Mouse (Mus musculus) neural tube, embryonic 13.5 days (tissue): ENCODE measurements around the gene Krtap12-1. TPM values are rescaled to one million over a fixed set of nuclear protein-coding genes. Genes with fewer than 3 reads are reported as not detected.
"Not testable (repeated sequence)": the region's sequence is repeated elsewhere in the genome, so short reads cannot be mapped to it uniquely, and the experiment has no call there.

Experiments
- ATAC-seq: fragments of 200-750 bp; cut with Nextera tagmentation; 2 replicates; pipeline ENCODE4 v1.8.0; 2017; ENCODE audit warnings: low read depth, mild to moderate bottlenecking, moderate TSS enrichment, moderate library complexity
- H3K27ac ChIP-seq: fragments of 300-500 bp; sonication (generic); replicated peaks from 2 replicates; pipeline ENCODE4 v1.5.1; 2015; ENCODE audit warnings: moderate library complexity, mild to moderate bottlenecking, inconsistent platforms
- H3K27me3 ChIP-seq: fragments of 300-500 bp; sonication (generic); 2 replicates; pipeline ENCODE4 v1.6.1; 2015; ENCODE audit warnings: mild to moderate bottlenecking, inconsistent platforms
- H3K36me3 ChIP-seq: fragments of 300-500 bp; sonication (generic); 2 replicates; pipeline ENCODE4 v1.6.1; 2015; ENCODE audit warnings: mild to moderate bottlenecking, inconsistent platforms
- H3K4me1 ChIP-seq: fragments of 300-500 bp; sonication (generic); replicated peaks from 2 replicates; pipeline ENCODE4 v1.6.1; 2015; ENCODE audit warnings: inconsistent platforms
- H3K4me2 ChIP-seq: fragments of 300-500 bp; sonication (generic); 2 replicates; pipeline ENCODE4 v1.6.1; 2015; ENCODE audit warnings: inconsistent platforms, mild to moderate bottlenecking, moderate library complexity
- H3K4me3 ChIP-seq: fragments of 300-500 bp; sonication (generic); 2 replicates; pipeline ENCODE4 v1.5.1; 2015; ENCODE audit warnings: mild to moderate bottlenecking, inconsistent platforms
- H3K9ac ChIP-seq: fragments of 300-500 bp; sonication (generic); 2 replicates; pipeline ENCODE4 v1.6.1; 2015; ENCODE audit warnings: moderate library complexity, mild to moderate bottlenecking, inconsistent platforms
- H3K9me3 ChIP-seq: fragments of 300-500 bp; sonication (generic); 2 replicates; pipeline ENCODE4 v1.6.1; 2016; ENCODE audit warnings: inconsistent platforms
- WGBS: fragments of 180-500 bp; shearing (Covaris S2); methylation state at CpG from one replicate; pipeline ENCODE4 v1.1.7; 2015; 5-methylcytosine and 5-hydroxymethylcytosine counted together
- polyA plus RNA-seq: library from polyadenylated mRNA; unstranded; fragments of >200 nt; fragmentation: Nextera tagmentation; extraction: Ambion mirVana; gene quantifications from 2 replicates; pipeline ENCODE4 v1.2.1, GENCODE M21; 2015

Gene Krtap12-1
- polyA plus RNA-seq, 1 experiment from 2014 or later = not detected

GRCm38 (mm10) chr10:77709831-77710230 is 10.6 kb upstream of the Krtap12-1 start:
- no peak for ATAC-seq
- H3K4me2 ChIP-seq = no peak overlapping the region
- H3K27ac ChIP-seq = no peak overlapping the region
- no peak overlapping the region for H3K9ac ChIP-seq
- peaks cover 3% of the 10 kb centered on the region; the same call in 1 of the 2 replicates for H3K9me3 ChIP-seq
- H3K4me3 ChIP-seq = no peak overlapping the region
- H3K27me3 ChIP-seq = no peaks in the 10 kb centered on the region
- WGBS = 82% methylated on average over 3 of the region's 3 CpGs
- no peaks in the 10 kb centered on the region for H3K4me1 ChIP-seq
- no peaks in the 10 kb centered on the region for H3K36me3 ChIP-seq

DNA sequence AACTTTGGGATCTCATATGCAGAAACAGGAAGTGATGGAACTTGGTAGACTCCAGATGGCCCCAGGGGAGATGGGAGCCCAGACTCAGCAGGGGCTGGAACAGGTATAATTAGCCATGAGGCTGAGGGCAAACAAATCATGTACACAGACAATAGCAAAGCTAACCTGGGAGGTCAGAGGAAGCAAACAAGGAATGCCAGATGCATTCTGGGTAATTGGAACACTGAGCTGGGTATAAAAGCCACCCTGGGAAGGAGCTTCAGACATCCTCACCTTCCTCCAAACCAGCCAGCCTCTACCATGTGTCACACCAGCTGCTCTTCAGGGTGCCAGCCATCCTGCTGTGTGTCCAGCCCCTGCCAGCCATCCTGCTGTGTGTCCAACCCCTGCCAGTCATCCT is 9.2 kb upstream of the Krtap12-1 start, which contains the start of gene Gm10024:
Gene Gm10024, plus strand, starts transcription at position 301 of the 400 bp plus-strand sequence.
- not testable (repeated sequence) for H3K9ac ChIP-seq, ATAC-seq, H3K4me3 ChIP-seq

DNA sequence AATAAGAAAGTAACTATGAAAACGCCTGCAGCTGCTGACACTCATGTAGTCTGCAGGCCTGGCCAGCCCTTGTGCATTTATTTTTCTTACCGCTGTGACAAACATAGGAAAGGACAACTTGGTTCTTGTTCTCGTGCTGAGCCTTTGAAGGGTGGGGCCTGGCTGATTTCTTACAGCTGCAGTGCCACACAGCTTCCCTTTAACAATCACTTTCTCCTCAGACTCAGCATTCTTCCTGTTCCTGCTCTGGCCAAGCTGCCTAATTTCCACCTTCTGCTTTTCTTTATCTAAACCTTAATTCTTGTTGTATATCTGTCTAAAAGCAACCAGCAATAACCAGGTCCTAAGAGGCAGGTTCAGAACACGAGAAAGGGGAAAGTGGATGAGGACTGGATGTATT is 6.7 kb upstream of the Krtap12-1 start:
- no peaks in the 10 kb centered on the region for H3K4me1 ChIP-seq
- no peak overlapping the region for H3K27ac ChIP-seq
- H3K36me3 ChIP-seq = no peaks in the 10 kb centered on the region
- ATAC-seq = no peak
- H3K9ac ChIP-seq = no peak overlapping the region
- H3K9me3 ChIP-seq = no peaks in the 10 kb centered on the region
- H3K27me3 ChIP-seq = no peaks in the 10 kb centered on the region
- 70% methylated on average over 4 of the region's 4 CpGs for WGBS
- H3K4me2 ChIP-seq = no peak overlapping the region
- no peak overlapping the region for H3K4me3 ChIP-seq

More for the DNA sequence above, 9.2 kb upstream of the Krtap12-1 start, which contains the start of gene Gm10024:
- H3K36me3 ChIP-seq, H3K9me3 ChIP-seq, H3K27ac ChIP-seq, H3K4me2 ChIP-seq, H3K27me3 ChIP-seq, H3K4me1 ChIP-seq: not testable (repeated sequence)

DNA sequence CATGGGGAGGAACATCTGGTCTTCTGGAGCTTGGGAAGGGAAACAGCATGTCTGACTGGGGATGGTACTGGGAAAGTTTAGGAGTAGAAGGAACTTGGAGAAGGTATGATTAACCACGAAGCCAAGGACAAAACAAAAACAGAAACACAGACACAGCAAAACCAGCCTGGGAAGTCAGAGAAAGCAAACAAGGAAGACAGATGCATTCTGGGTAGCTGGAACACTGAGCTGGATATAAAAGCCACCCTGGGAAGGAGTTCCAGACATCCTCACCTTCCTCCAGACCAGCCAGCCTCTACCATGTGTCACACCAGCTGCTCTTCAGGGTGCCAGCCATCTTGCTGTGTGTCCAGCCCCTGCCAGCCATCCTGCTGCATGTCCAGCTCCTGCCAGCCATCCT is 4.9 kb upstream of the Krtap12-1 start, which contains the start of gene Gm10142:
Gene Gm10142, plus strand, starts transcription at position 301 of the 400 bp plus-strand sequence.
- Histone ChIP-seq H3K9ac (no peak within 1 kb of the TSS), H3K27me3 (no peaks in the 10 kb centered on the region), H3K4me2 (no peak within 1 kb of the TSS), H3K4me1 (no peaks in the 10 kb centered on the region), H3K9me3 (no peaks in the 10 kb centered on the region), H3K4me3 (no peak within 1 kb of the TSS), H3K36me3 (no peaks in the 10 kb centered on the region), H3K27ac (no peak within 1 kb of the TSS)
- ATAC-seq = no peak
- WGBS = 93% methylated on average over 1 of the region's 1 CpGs

- no peak for ATAC-seq
- Histone ChIP-seq H3K9ac (no peak overlapping the region), H3K27ac (no peak overlapping the region), H3K36me3 (no peaks in the 10 kb centered on the region), H3K4me1 (no peaks in the 10 kb centered on the region), H3K4me3 (no peak overlapping the region), H3K27me3 (no peaks in the 10 kb centered on the region), H3K4me2 (no peak overlapping the region), H3K9me3 (no peaks in the 10 kb centered on the region)
- WGBS = 78% methylated on average over 8 of the region's 8 CpGs
Observed at GRCm38 (mm10) chr10:77724855-77725254, 4.5 kb downstream of the Krtap12-1 start.

DNA sequence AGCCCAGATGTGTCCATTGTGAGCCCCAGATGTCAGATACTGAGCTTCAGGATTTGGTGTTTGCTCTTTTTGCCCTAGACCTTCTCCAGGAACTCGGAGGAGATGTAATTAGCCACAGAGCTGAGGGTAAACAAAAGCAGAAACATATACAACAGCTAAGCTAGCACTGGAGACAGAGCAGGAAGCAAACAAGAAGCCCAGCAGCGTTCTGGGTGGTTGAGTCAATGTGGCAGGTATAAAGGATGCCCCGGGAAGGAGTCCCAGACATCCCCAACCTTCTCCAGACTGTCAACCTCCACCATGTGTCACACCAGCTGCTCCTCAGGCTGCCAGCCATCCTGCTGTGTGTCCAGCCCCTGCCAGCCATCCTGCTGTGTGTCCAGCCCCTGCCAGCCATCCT is 5.8 kb downstream of the Krtap12-1 start, which contains the start of gene Gm10100:
Gene Gm10100, plus strand, starts transcription at position 301 of the 400 bp plus-strand sequence.
- Histone ChIP-seq H3K4me2 (no peak within 1 kb of the TSS), H3K27ac (no peak within 1 kb of the TSS)
- WGBS = 28% methylated on average over 3 of the region's 3 CpGs

DNA sequence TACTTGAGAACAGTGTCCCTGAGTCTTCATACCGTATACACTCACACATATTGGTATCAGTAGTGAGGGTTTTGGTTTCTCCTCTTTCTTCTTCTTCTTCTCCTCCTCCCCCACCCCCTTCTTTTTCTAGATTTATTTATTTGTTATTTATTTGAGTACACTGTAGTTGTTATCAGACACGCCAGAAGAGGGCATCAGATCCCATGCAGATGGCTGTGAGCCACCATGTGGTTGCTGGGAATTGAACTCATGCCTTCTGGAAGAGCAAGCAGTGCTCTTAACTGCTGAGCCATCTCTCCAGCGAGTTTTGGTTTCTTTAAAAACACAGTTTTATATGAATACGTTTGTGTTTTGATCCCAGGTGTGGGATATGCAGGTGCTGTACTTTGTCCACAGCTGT is 7.9 kb downstream of the Krtap12-1 start:
- H3K36me3 ChIP-seq = no peaks in the 10 kb centered on the region
- no peak overlapping the region for H3K9ac ChIP-seq
- no peak overlapping the region for H3K4me2 ChIP-seq
- H3K9me3 ChIP-seq = no peaks in the 10 kb centered on the region
- H3K27me3 ChIP-seq = no peaks in the 10 kb centered on the region
- H3K4me3 ChIP-seq = no peak overlapping the region
- H3K4me1 ChIP-seq = no peaks in the 10 kb centered on the region
- no peak overlapping the region for H3K27ac ChIP-seq
- ATAC-seq = no peak
- 68% methylated on average over 4 of the region's 4 CpGs for WGBS

More for the DNA sequence above, 5.8 kb downstream of the Krtap12-1 start, which contains the start of gene Gm10100:
- no peak within 1 kb of the TSS for H3K4me3 ChIP-seq
- no peaks in the 10 kb centered on the region for H3K27me3 ChIP-seq
- no peak for ATAC-seq
- H3K4me1 ChIP-seq = no peaks in the 10 kb centered on the region
- H3K9ac ChIP-seq = no peak within 1 kb of the TSS
- no peaks in the 10 kb centered on the region for H3K9me3 ChIP-seq
- no peaks in the 10 kb centered on the region for H3K36me3 ChIP-seq

GRCm38 (mm10) chr10:77729241-77729640 is 8.8 kb downstream of the Krtap12-1 start:
- Histone ChIP-seq H3K4me2 (no peak overlapping the region), H3K27ac (no peak overlapping the region), H3K4me1 (no peaks in the 10 kb centered on the region), H3K36me3 (no peaks in the 10 kb centered on the region), H3K4me3 (no peak overlapping the region), H3K9me3 (no peaks in the 10 kb centered on the region; the same call in 1 of the 2 replicates), H3K27me3 (no peaks in the 10 kb centered on the region), H3K9ac (no peak overlapping the region)
- 49% methylated on average over 4 of the region's 4 CpGs for WGBS
- no peak for ATAC-seq

DNA sequence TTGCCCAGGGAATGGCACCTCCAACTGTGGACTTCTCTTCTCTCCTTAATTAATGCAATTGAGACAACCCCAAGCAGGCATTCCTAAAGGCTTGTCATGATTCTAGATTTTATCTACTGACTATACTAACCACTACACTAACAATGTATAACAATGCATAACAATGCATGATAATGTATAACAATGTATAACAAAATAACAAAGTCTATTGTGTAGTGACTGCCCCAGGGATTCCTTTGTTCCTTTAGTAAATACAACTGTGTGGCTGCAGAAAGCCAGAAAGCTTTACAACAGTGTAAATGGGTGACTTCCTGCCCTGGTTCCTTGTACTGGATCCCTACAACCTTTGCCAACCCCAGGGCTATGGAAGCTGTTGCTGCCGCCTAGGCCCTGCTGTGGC is 15.5 kb downstream of the Krtap12-1 start:
- H3K9ac ChIP-seq = no peak overlapping the region
- no peak overlapping the region for H3K4me2 ChIP-seq
- 84% methylated on average over 1 of the region's 1 CpGs for WGBS
- ATAC-seq = no peak
- H3K27me3 ChIP-seq = no peaks in the 10 kb centered on the region
- H3K9me3 ChIP-seq = peaks cover 4% of the 10 kb centered on the region
- H3K36me3 ChIP-seq = no peaks in the 10 kb centered on the region
- no peak overlapping the region for H3K4me3 ChIP-seq
- no peaks in the 10 kb centered on the region for H3K4me1 ChIP-seq
- H3K27ac ChIP-seq = no peak overlapping the region

GRCm38 (mm10) chr10:77738929-77739328 is 18.5 kb downstream of the Krtap12-1 start:
- 94% methylated on average over 4 of the region's 4 CpGs for WGBS

GRCm38 (mm10) chr10:77741924-77742688 is 21.7 kb downstream of the Krtap12-1 start, which contains the start of gene Gm18596:
Gene Gm18596, minus strand, starts transcription at chr10:77742638.
- not testable (repeated sequence) for H3K9me3 ChIP-seq, H3K27me3 ChIP-seq, H3K4me2 ChIP-seq, H3K4me1 ChIP-seq, H3K36me3 ChIP-seq, H3K9ac ChIP-seq, H3K27ac ChIP-seq, H3K4me3 ChIP-seq, ATAC-seq
- WGBS = 54% methylated on average over 5 of the region's 5 CpGs

More at GRCm38 (mm10) chr10:77738929-77739328, 18.5 kb downstream of the Krtap12-1 start:
- no peak overlapping the region for H3K4me2 ChIP-seq
- H3K9ac ChIP-seq = no peak overlapping the region
- no peaks in the 10 kb centered on the region for H3K27me3 ChIP-seq
- H3K27ac ChIP-seq = no peak overlapping the region
- H3K4me1 ChIP-seq = 0 out of 2 replicates have a peak, but pooled peaks cover 5% of the 10 kb centered on the region
- ATAC-seq = no peak
- no peaks in the 10 kb centered on the region for H3K36me3 ChIP-seq
- H3K4me3 ChIP-seq = no peak overlapping the region
- H3K9me3 ChIP-seq = peaks cover 4% of the 10 kb centered on the region

DNA sequence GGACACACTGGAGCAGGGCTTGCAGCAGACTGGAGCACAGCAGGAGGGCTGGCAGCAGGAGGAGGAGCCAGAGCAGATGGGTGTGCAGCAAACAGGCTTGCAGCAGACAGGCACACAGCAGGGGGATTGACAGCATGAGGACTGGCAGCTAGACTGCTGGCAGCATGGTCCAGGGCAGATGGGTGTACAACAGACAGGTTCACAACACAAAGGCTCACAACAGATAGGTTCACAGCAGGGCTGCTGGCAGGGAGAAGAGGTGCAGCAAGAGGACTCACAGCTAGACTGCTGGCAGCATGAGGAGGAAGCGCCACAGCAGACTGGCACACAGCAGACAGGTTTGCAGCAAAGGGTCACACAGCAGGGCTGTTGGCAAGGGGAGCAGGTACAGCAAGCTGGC is 30.3 kb downstream of the Krtap12-1 start:
- not testable (repeated sequence) for H3K9ac ChIP-seq, H3K36me3 ChIP-seq, H3K9me3 ChIP-seq, H3K27me3 ChIP-seq, ATAC-seq, H3K4me3 ChIP-seq, H3K27ac ChIP-seq, H3K4me2 ChIP-seq, H3K4me1 ChIP-seq
- WGBS = 79% methylated on average over 1 of the region's 1 CpGs
